Mouse (Mus musculus) natural killer cell, adult 2 months (primary cell): ENCODE data around the gene Kctd7.

Source experiments
- DNase-seq, 2 experiments: peaks; one replicate each; pipeline ENCODE4 v3.0.0; 2022; ENCODE audit warnings: low spot score in 2 of 2

The Kctd7 gene

GRCm38 (mm10) chr5:130144334-130145312 is at the start of gene Kctd7:
Gene Kctd7 (plus strand): TSS chr5:130144861.
- DNase-seq: peak; percentile 93 to 94

GRCm38 (mm10) chr5:130096754-130097153 is 47.9 kb upstream of the Kctd7 start:
- no peak for DNase-seq

GRCm38 (mm10) chr5:130097837-130098236 is 46.8 kb upstream of the Kctd7 start:
- DNase-seq: no peak

- no peak for DNase-seq
These were observed 42.9 kb upstream of the Kctd7 start for GRCm38 (mm10) chr5:130101724-130102123.

GRCm38 (mm10) chr5:130109348-130109747 is 35.3 kb upstream of the Kctd7 start:
- DNase-seq: no peak

GRCm38 (mm10) chr5:130110632-130111464 is 33.8 kb upstream of the Kctd7 start:
- no peak for DNase-seq

GRCm38 (mm10) chr5:130112653-130113052 is 32.0 kb upstream of the Kctd7 start:
- no peak for DNase-seq

GRCm38 (mm10) chr5:130116116-130116515 is 28.5 kb upstream of the Kctd7 start:
- DNase-seq: no peak

- no peak for DNase-seq
These were observed 27.8 kb upstream of the Kctd7 start for GRCm38 (mm10) chr5:130116857-130117256.

GRCm38 (mm10) chr5:130117932-130118331 is 26.7 kb upstream of the Kctd7 start:
- no peak for DNase-seq

GRCm38 (mm10) chr5:130119236-130119635 is 25.4 kb upstream of the Kctd7 start:
- no peak for DNase-seq

- no peak for DNase-seq
These were observed 24.5 kb upstream of the Kctd7 start for GRCm38 (mm10) chr5:130120070-130120736.

GRCm38 (mm10) chr5:130120904-130121303 is 23.8 kb upstream of the Kctd7 start:
- DNase-seq: no peak

- DNase-seq: no peak
These were observed 22.3 kb upstream of the Kctd7 start for GRCm38 (mm10) chr5:130122355-130122754.

- no peak for DNase-seq
These were observed 20.4 kb upstream of the Kctd7 start for GRCm38 (mm10) chr5:130124271-130124670.

- DNase-seq: no peak
These were observed 15.8 kb upstream of the Kctd7 start for GRCm38 (mm10) chr5:130128686-130129523.

- no peak for DNase-seq
These were observed 15.2 kb upstream of the Kctd7 start for GRCm38 (mm10) chr5:130129524-130129793.

GRCm38 (mm10) chr5:130136597-130136996 is 8.1 kb upstream of the Kctd7 start:
- DNase-seq: no peak

- peak; percentile 55 to 67 for DNase-seq
These were observed 5.3 kb upstream of the Kctd7 start for GRCm38 (mm10) chr5:130139393-130139792.

GRCm38 (mm10) chr5:130141138-130141537 is 3.5 kb upstream of the Kctd7 start:
- no peak for DNase-seq

- no peak for DNase-seq
These were observed 2.6 kb upstream of the Kctd7 start for GRCm38 (mm10) chr5:130142041-130142440.
